Mouse (Mus musculus) small intestine, adult 2 months (tissue): Measurements from ENCODE around the gene Cyb5r1. TPM values are rescaled to one million over a fixed set of nuclear protein-coding genes. Genes with fewer than 3 reads are reported as not detected.
"Not testable (repeated sequence)": the region's sequence is repeated elsewhere in the genome, so short reads cannot be mapped to it uniquely, and the experiment has no call there.

ENCODE experiments used
- H3K27ac ChIP-seq: fragments of 200-500 bp; 2 replicates; pipeline ENCODE4 v1.5.1; 2012; ENCODE audit warnings: low read depth, low read length, control low read depth, inconsistent platforms; ENCODE audit not compliant: insufficient read depth
- H3K27me3 ChIP-seq: fragments of 200-500 bp; 2 replicates; pipeline ENCODE4 v1.6.1; 2012; ENCODE audit warnings: mild to moderate bottlenecking, moderate library complexity, low read length, inconsistent platforms; ENCODE audit not compliant: control insufficient read depth, insufficient read depth
- H3K36me3 ChIP-seq: fragments of 200-500 bp; 2 replicates; pipeline ENCODE4 v1.6.1; 2012; ENCODE audit warnings: mild to moderate bottlenecking, low read length, control low read depth, inconsistent platforms; ENCODE audit not compliant: control insufficient read depth, insufficient read depth
- H3K4me1 ChIP-seq: fragments of 200-500 bp; 2 replicates; pipeline ENCODE4 v1.6.1; 2012; ENCODE audit warnings: low read length, inconsistent platforms, mixed read lengths; ENCODE audit not compliant: control insufficient read depth, insufficient read depth, insufficient read length
- H3K4me3 ChIP-seq: fragments of 200-500 bp; 2 replicates; pipeline ENCODE4 v1.5.1; 2012; ENCODE audit warnings: low read depth, mild to moderate bottlenecking, control low read depth, inconsistent platforms, low read length, moderate library complexity
- CTCF ChIP-seq: fragments of 200-500 bp; IDR thresholded peaks from 2 replicates; pipeline ENCODE4 v1.5.1; 2012; ENCODE audit warnings: low read depth, mild to moderate bottlenecking, control low read depth, inconsistent platforms, low read length, moderate library complexity, mixed read lengths; ENCODE audit not compliant: insufficient replicate concordance, insufficient read length; ENCODE audit errors: extremely low read depth
- POLR2A ChIP-seq: fragments of 200-500 bp; IDR thresholded peaks from 2 replicates; pipeline ENCODE4 v1.6.1; 2012; ENCODE audit warnings: low read depth, mild to moderate bottlenecking, control low read depth, inconsistent platforms, low read length, moderate library complexity
- WGBS: fragments of 180-500 bp; shearing (Covaris S2); methylation state at CpG from one replicate; pipeline ENCODE4 v1.1.7; 2018; 5-methylcytosine and 5-hydroxymethylcytosine counted together
- polyA plus RNA-seq: library from polyadenylated mRNA; depleted of rRNA; stranded (reverse); fragments of >200 nt; gene quantifications from 2 replicates; pipeline ENCODE4 v1.2.3, GENCODE M21; 2012

Cyb5r1 gene
- polyA plus RNA-seq, 1 experiment = 17.8 TPM

- Histone ChIP-seq H3K36me3 (peaks cover 55% of the 10 kb centered on the region), H3K4me3 (no peak overlapping the region), H3K27me3 (no peaks in the 10 kb centered on the region), H3K4me1 (peaks cover 27% of the 10 kb centered on the region), H3K27ac (no peak overlapping the region)
- TF ChIP-seq POLR2A (no peak), CTCF (no peak)
- 59% methylated on average over 10 of the region's 10 CpGs for WGBS
These were observed 18.6 kb downstream of the Cyb5r1 start for GRCm38 (mm10) chr1:134423911-134424310.

GRCm38 (mm10) chr1:134426289-134426688 is 20.9 kb downstream of the Cyb5r1 start:
- Histone ChIP-seq H3K4me1 (peaks cover 5% of the 10 kb centered on the region), H3K27me3 (no peaks in the 10 kb centered on the region), H3K36me3 (peaks cover 72% of the 10 kb centered on the region), H3K27ac (no peak overlapping the region), H3K4me3 (no peak overlapping the region)
- WGBS = 66% methylated on average over 5 of the region's 5 CpGs
- no peak for TF ChIP-seq POLR2A
- no peak for TF ChIP-seq CTCF

GRCm38 (mm10) chr1:134433002-134433401 is 27.6 kb downstream of the Cyb5r1 start:
- Histone ChIP-seq H3K36me3 (peaks cover 43% of the 10 kb centered on the region), H3K27ac (no peak overlapping the region), H3K4me1 (no peaks in the 10 kb centered on the region), H3K27me3 (no peaks in the 10 kb centered on the region), H3K4me3 (no peak overlapping the region)
- no peak for TF ChIP-seq POLR2A
- no peak for TF ChIP-seq CTCF
- 79% methylated on average over 10 of the region's 10 CpGs for WGBS

- no peaks in the 10 kb centered on the region for H3K4me1 ChIP-seq
- WGBS = 76% methylated on average over 4 of the region's 4 CpGs
- no peaks in the 10 kb centered on the region for H3K27me3 ChIP-seq
- H3K36me3 ChIP-seq = peaks cover 39% of the 10 kb centered on the region
- H3K4me3 ChIP-seq = no peak overlapping the region
- no peak for TF ChIP-seq CTCF
- no peak for TF ChIP-seq POLR2A
- no peak overlapping the region for H3K27ac ChIP-seq
These were observed 28.1 kb downstream of the Cyb5r1 start for GRCm38 (mm10) chr1:134433473-134433872.

- H3K27ac ChIP-seq = no peak overlapping the region
- H3K27me3 ChIP-seq = no peaks in the 10 kb centered on the region
- 43% methylated on average over 4 of the region's 4 CpGs for WGBS
- H3K4me3 ChIP-seq = no peak overlapping the region
- no peaks in the 10 kb centered on the region for H3K4me1 ChIP-seq
- TF ChIP-seq POLR2A = no peak
- peak; percentile 48; the same call in 1 of the 2 replicates for TF ChIP-seq CTCF
- H3K36me3 ChIP-seq = peaks cover 24% of the 10 kb centered on the region
These were observed 30.1 kb downstream of the Cyb5r1 start for GRCm38 (mm10) chr1:134435414-134435813.

DNA sequence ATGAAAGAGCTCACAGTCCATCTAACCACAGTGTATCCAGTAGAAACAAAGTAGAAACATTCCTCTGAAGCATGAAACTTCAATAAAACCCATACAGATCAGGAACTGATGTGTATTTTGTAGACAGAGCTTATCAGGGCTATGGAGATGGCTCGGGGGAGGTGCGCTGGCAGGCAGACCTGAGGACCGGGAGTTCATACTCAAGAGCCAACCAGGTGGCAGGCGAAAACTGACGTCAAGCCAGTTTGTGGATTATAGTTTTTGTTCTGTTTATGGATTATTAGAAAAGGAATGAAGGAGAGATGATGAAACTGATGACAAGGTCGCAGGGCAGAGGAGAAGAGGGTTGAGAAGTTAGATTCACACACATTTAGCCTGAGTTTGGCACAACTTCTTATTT is 35.1 kb downstream of the Cyb5r1 start:
- Histone ChIP-seq H3K4me3 (no peak overlapping the region), H3K27me3 (no peaks in the 10 kb centered on the region), H3K36me3 (no peaks in the 10 kb centered on the region), H3K4me1 (peaks cover 3% of the 10 kb centered on the region; the same call in 1 of the 2 replicates), H3K27ac (no peak overlapping the region)
- TF ChIP-seq CTCF (no peak), POLR2A (no peak)
- WGBS = 54% methylated on average over 6 of the region's 6 CpGs

- 93% methylated on average over 8 of the region's 10 CpGs for WGBS
- H3K4me3 ChIP-seq, H3K27ac ChIP-seq, H3K4me1 ChIP-seq, H3K27me3 ChIP-seq, H3K36me3 ChIP-seq: not testable (repeated sequence)
These were observed 36.4 kb downstream of the Cyb5r1 start for GRCm38 (mm10) chr1:134441737-134442136.

- H3K36me3 ChIP-seq = no peaks in the 10 kb centered on the region
- H3K4me1 ChIP-seq = peaks cover 3% of the 10 kb centered on the region; the same call in 1 of the 2 replicates
- H3K4me3 ChIP-seq = no peak overlapping the region
- H3K27me3 ChIP-seq = no peaks in the 10 kb centered on the region
- TF ChIP-seq CTCF (no peak), POLR2A (no peak)
- WGBS = 93% methylated on average over 3 of the region's 3 CpGs
- no peak overlapping the region for H3K27ac ChIP-seq
These were observed 37.0 kb downstream of the Cyb5r1 start for GRCm38 (mm10) chr1:134442394-134442793.

GRCm38 (mm10) chr1:134443288-134443687 is 37.9 kb downstream of the Cyb5r1 start:
- WGBS = 23% methylated on average over 1 of the region's 1 CpGs
- H3K4me3 ChIP-seq = not testable (repeated sequence)

More at GRCm38 (mm10) chr1:134443288-134443687, 37.9 kb downstream of the Cyb5r1 start:
- not testable (repeated sequence) for H3K27me3 ChIP-seq, H3K36me3 ChIP-seq, H3K27ac ChIP-seq, H3K4me1 ChIP-seq
